Mouse (Mus musculus) left cerebral cortex, postnatal 25 days (tissue): ENCODE measurements around the gene Olfr168. TPM values are rescaled to one million over a fixed set of nuclear protein-coding genes. Genes with fewer than 3 reads are reported as not detected.
"Not testable (repeated sequence)": the region's sequence is repeated elsewhere in the genome, so short reads cannot be mapped to it uniquely, and the experiment has no call there.

ENCODE experiments used
- DNase-seq, 2 experiments: peaks; one replicate each; pipeline ENCODE4 v3.0.0; 2022; ENCODE audit warnings: low spot score in 2 of 2, mixed read lengths in 1 of 2
- intact Hi-C: fragments of 180-260 bp; cut with DNase I; formaldehyde crosslinking; loops from one replicate; pipeline ENCODE4 v1.15.1; 2025
- total RNA-seq, 2 experiments: library from RNA; stranded (reverse); gene quantifications; 2 replicates each; pipeline ENCODE4 v1.2.3; 2021

Olfr168 gene
- total RNA-seq: not detected

GRCm38 (mm10) chr16:19535455-19535854 is at the start of gene Olfr168:
Olfr168 (minus strand) TSS chr16:19535555.
- intact Hi-C loops: no loop called here
- DNase-seq: no peak

- intact Hi-C loops, DNase-seq: not testable (repeated sequence)
Observed at GRCm38 (mm10) chr16:19571709-19572108, 36.4 kb upstream of the Olfr168 start, which contains the start of gene Olfr169. Olfr169 (minus strand) TSS chr16:19571809.

GRCm38 (mm10) chr16:19553429-19553828 is 18.1 kb upstream of the Olfr168 start:
- DNase-seq, intact Hi-C loops: not testable (repeated sequence)

- intact Hi-C loops: not testable (repeated sequence)
Observed at GRCm38 (mm10) chr16:19552246-19552645, 16.9 kb upstream of the Olfr168 start.

GRCm38 (mm10) chr16:19522166-19522565 is 13.2 kb downstream of the Olfr168 start, which contains the start of gene Olfr167:
Olfr167 (minus strand) TSS chr16:19522266.
- intact Hi-C loops: no loop called here

More at GRCm38 (mm10) chr16:19552246-19552645, 16.9 kb upstream of the Olfr168 start:
- not testable (repeated sequence) for DNase-seq

GRCm38 (mm10) chr16:19483394-19483793 is 52.0 kb downstream of the Olfr168 start, which contains the start of gene Olfr166:
Olfr166 (plus strand) TSS chr16:19483694.
- no peak for DNase-seq
- intact Hi-C loops: no loop called here

More at GRCm38 (mm10) chr16:19522166-19522565, 13.2 kb downstream of the Olfr168 start, which contains the start of gene Olfr167:
- no peak for DNase-seq

Other genes starting within 250 kb of the Olfr168 start
- not detected for gene Olfr164, start 221.5 kb downstream of the Olfr168 start, total RNA-seq
- not detected for gene Olfr165, start 112.4 kb downstream of the Olfr168 start, total RNA-seq
- not detected for gene Olfr166, start 51.9 kb downstream of the Olfr168 start, total RNA-seq
- gene Olfr167, start 13.3 kb downstream of the Olfr168 start, total RNA-seq: not detected
- gene Olfr169, start 36.3 kb upstream of the Olfr168 start, total RNA-seq: not detected
- not detected for gene Olfr170, start 76.3 kb upstream of the Olfr168 start, total RNA-seq
- gene Olfr171, start 94.4 kb upstream of the Olfr168 start, total RNA-seq: not detected
- gene Lamp3, start 170.8 kb upstream of the Olfr168 start, total RNA-seq: under 1 TPM in 1 of 2 experiments, not detected in 1; 0.11 TPM
- under 1 TPM; 0.57 to 0.92 TPM for gene B3gnt5, start 224.7 kb upstream of the Olfr168 start, total RNA-seq